Mouse (Mus musculus): Measurements from ENCODE around the gene Coro1a.

- no peak for TF ChIP-seq CTCF (conservative IDR thresholded peaks at IDR 0.05 in 1 of 2, IDR thresholded peaks at IDR 0.05 in 1 of 2; ENCODE audit: low read depth in 2 of 2, low read length in 2 of 2)
- TF ChIP-seq RAD21 (IDR thresholded peaks at IDR 0.05; ENCODE audit: low read depth, low read length) = no peak
- TF ChIP-seq MXI1 (IDR thresholded peaks at IDR 0.05; ENCODE audit: low read depth, low read length) = no peak
- no peak for TF ChIP-seq POLR2A (IDR thresholded peaks at IDR 0.05; ENCODE audit: low read depth, low read length)
- no peak for TF ChIP-seq MEF2A (IDR thresholded peaks at IDR 0.05; ENCODE audit: borderline replicate concordance, low read depth, low read length)
Observed at GRCm38 (mm10) chr7:126711910-126712309, 4.3 kb upstream of the Coro1a start.
